Mouse (Mus musculus) C2C12 (cell line): Measurements from ENCODE around the gene Coro2b.

ENCODE experiments used
- CEBPB ChIP-seq: IDR thresholded peaks from one replicate; pipeline ENCODE4 v1.6.1; 2011; ENCODE audit warnings: low read depth, mild to moderate bottlenecking, control low read depth, moderate library complexity
- CTCF ChIP-seq: IDR thresholded peaks from one replicate; pipeline ENCODE4 v1.5.1; 2011; ENCODE audit not compliant: control insufficient read depth, insufficient read depth, insufficient read length
- MYOG ChIP-seq: IDR thresholded peaks from one replicate; pipeline ENCODE4 v1.6.1; 2011; ENCODE audit not compliant: control insufficient read depth, insufficient read length; ENCODE audit errors: extremely low read depth
- USF1 ChIP-seq: IDR thresholded peaks from one replicate; pipeline ENCODE4 v1.6.1; 2011; ENCODE audit warnings: low read depth, mild to moderate bottlenecking, control low read depth, moderate library complexity

GRCm38 (mm10) chr9:62474206-62474605 is 62.6 kb downstream of the Coro2b start:
- TF ChIP-seq USF1 (no peak), CTCF (no peak), MYOG (no peak), CEBPB (no peak)
